In genomic region chr6:108228601-108229000, GRCm38 (mm10) we compare ENCODE assay signal across 17 mouse cellular contexts.
"Had no signal": no experiment of that assay in that cellular context is flagged by ENCODE, and none has a peak within 500 bp of the region (broad histone marks: within the 10 kb centered on the region; RNA-seq: fewer than 3 reads in every experiment).

No protein-coding gene starts in this region.

- ATAC-seq: liver, postnatal 0 days; lung, postnatal 0 days had no signal

- H3K4me2 ChIP-seq: limb, embryonic 12.5 days; limb, embryonic 15.5 days; liver, embryonic 11.5 days; lung, embryonic 14.5 days; stomach, embryonic 15.5 days had no signal

- H3K27ac ChIP-seq: limb, embryonic 12.5 days; limb, embryonic 15.5 days; liver, embryonic 14.5 days; midbrain, embryonic 10.5 days; stomach, embryonic 15.5 days had no signal

- H3K4me1 ChIP-seq: limb, embryonic 15.5 days had no signal

- H3K27me3 ChIP-seq: limb, embryonic 12.5 days; limb, embryonic 15.5 days; megakaryocyte, embryonic 14.5 days; stomach, embryonic 15.5 days had no signal

- H3K9me3 ChIP-seq: limb, embryonic 12.5 days; limb, embryonic 15.5 days; megakaryocyte, embryonic 14.5 days; midbrain, embryonic 10.5 days; stomach, embryonic 15.5 days had no signal

- DNase-seq: kidney, postnatal 14 days; kidney, postnatal 4 days; left cerebral cortex, postnatal 4 days; liver, postnatal 0 days; lung, embryonic 14.5 days; lung, postnatal 36 days; right cerebral cortex, postnatal 14 days; spleen, adult 18-20 months; thymus, postnatal 25 days had no signal

- H3K9ac ChIP-seq: limb, embryonic 12.5 days; limb, embryonic 15.5 days; liver, embryonic 14.5 days; liver, postnatal 0 days; lung, embryonic 14.5 days; stomach, embryonic 15.5 days had no signal

- H3K36me3 ChIP-seq: limb, embryonic 12.5 days; limb, embryonic 15.5 days; midbrain, embryonic 10.5 days; stomach, embryonic 15.5 days had no signal

- H3K4me3 ChIP-seq: limb, embryonic 12.5 days; limb, embryonic 15.5 days; megakaryocyte, embryonic 14.5 days; midbrain, embryonic 10.5 days; stomach, embryonic 15.5 days had no signal
